ENCODE assay signal across 25 mouse cellular contexts in the genomic region with DNA sequence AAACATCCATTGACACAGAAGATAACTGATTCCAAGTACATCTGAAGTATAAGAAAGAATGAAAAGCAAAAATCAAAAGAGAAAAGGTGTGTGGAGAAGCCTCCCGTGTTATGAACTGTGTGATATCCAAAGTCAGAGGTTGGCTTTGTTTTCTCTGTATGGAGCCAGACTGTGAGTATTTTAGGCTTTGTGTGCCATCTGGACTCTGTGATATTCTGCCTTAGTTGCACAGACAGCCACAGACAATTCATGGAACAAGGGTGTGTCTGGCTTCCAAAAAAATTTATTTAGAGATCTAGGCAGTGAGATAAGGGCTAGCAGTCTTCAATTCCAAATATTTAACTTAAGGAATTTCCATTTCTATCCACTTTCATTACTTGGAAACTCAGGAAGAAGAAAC.
DNase-seq lines count a peak whose midpoint lies in the region; ATAC-seq lines count a peak whose summit lies in the region.
"Had no signal": no experiment of that assay in that cellular context is flagged by ENCODE, and none has a peak within 500 bp of the region (broad histone marks: within the 10 kb centered on the region; RNA-seq: fewer than 3 reads in every experiment).

No protein-coding gene starts in this region.

- no peak for DNase-seq in frontal cortex, postnatal 14 days (ENCODE audit: low spot score in 2 of 2)
- peak; percentile 34 for DNase-seq in cerebellum, adult 11 months
- DNase-seq in cerebellum, adult 8-10 months, result peak; percentile 52
- DNase-seq in cerebellum, postnatal 36 days, result peak; percentile 23 to 51
- DNase-seq: adrenal gland, postnatal 10 days; gastrocnemius, postnatal 14 days; kidney, adult 2 months; kidney, postnatal 10 days; liver; lung, adult 2 months; lung, postnatal 14 days had no signal

- H3K36me3 ChIP-seq in kidney, embryonic 16.5 days (ENCODE audit: insufficient read depth, low read length), result no peaks in the 10 kb centered on the region
- H3K36me3 ChIP-seq: embryonic facial prominence, embryonic 13.5 days; forebrain, embryonic 10.5 days; forebrain, embryonic 15.5 days; heart, embryonic 15.5 days; intestine, embryonic 15.5 days; neural tube, embryonic 13.5 days had no signal

- no peaks in the 10 kb centered on the region for H3K4me1 ChIP-seq in kidney, embryonic 16.5 days (ENCODE audit: insufficient read depth, low read length)
- H3K4me1 ChIP-seq: embryonic facial prominence, embryonic 13.5 days; forebrain, embryonic 10.5 days; forebrain, embryonic 15.5 days; heart, embryonic 15.5 days; intestine, embryonic 15.5 days; neural tube, embryonic 13.5 days had no signal

- no peak overlapping the region for H3K9ac ChIP-seq in kidney, embryonic 16.5 days (replicated peaks; ENCODE audit: low read length)
- H3K9ac ChIP-seq: embryonic facial prominence, embryonic 13.5 days; forebrain, embryonic 15.5 days; heart, embryonic 15.5 days; intestine, embryonic 15.5 days; liver, embryonic 14.5 days; neural tube, embryonic 13.5 days had no signal

- no peak overlapping the region for H3K4me3 ChIP-seq in kidney, embryonic 16.5 days (ENCODE audit: low read length)
- H3K4me3 ChIP-seq: embryonic facial prominence, embryonic 13.5 days; forebrain, embryonic 10.5 days; forebrain, embryonic 15.5 days; heart, embryonic 15.5 days; intestine, embryonic 15.5 days; myocyte; neural tube, embryonic 13.5 days had no signal

- WGBS in kidney, embryonic 16.5 days, result 92% methylated on average over 1 of the region's 1 CpGs

- no peaks in the 10 kb centered on the region for H3K27me3 ChIP-seq in kidney, embryonic 16.5 days (ENCODE audit: insufficient read depth, low read length)
- H3K27me3 ChIP-seq: embryonic facial prominence, embryonic 13.5 days; forebrain, embryonic 15.5 days; heart, embryonic 15.5 days; intestine, embryonic 15.5 days; neural tube, embryonic 13.5 days; Patski had no signal

- ATAC-seq in frontal cortex, adult (ENCODE audit: low TSS enrichment), result peak; percentile 87
- ATAC-seq in megakaryocyte progenitor cell, adult 5-6 weeks (replicated peaks; ENCODE audit: poor library complexity), result no peak
- ATAC-seq in kidney, embryonic 16.5 days (ENCODE audit: low FRiP score, low TSS enrichment), result no peak
- ATAC-seq: forebrain, embryonic 15.5 days; hindbrain, embryonic 16.5 days; intestine, embryonic 15.5 days; Patski had no signal

- no peaks in the 10 kb centered on the region for H3K9me3 ChIP-seq in kidney, embryonic 16.5 days (ENCODE audit: low read length)
- H3K9me3 ChIP-seq: embryonic facial prominence, embryonic 13.5 days; forebrain, embryonic 10.5 days; forebrain, embryonic 15.5 days; heart, embryonic 15.5 days; intestine, embryonic 15.5 days; neural tube, embryonic 13.5 days had no signal

- H3K27ac ChIP-seq in kidney, embryonic 16.5 days (ENCODE audit: low read length), result no peak overlapping the region
- H3K27ac ChIP-seq: embryonic facial prominence, embryonic 13.5 days; forebrain, embryonic 10.5 days; forebrain, embryonic 15.5 days; heart, embryonic 15.5 days; intestine, embryonic 15.5 days; liver, embryonic 14.5 days; neural tube, embryonic 13.5 days had no signal

- H3K4me2 ChIP-seq in kidney, embryonic 16.5 days (replicated peaks; ENCODE audit: low read depth, low read length), result no peak overlapping the region
- H3K4me2 ChIP-seq: embryonic facial prominence, embryonic 13.5 days; forebrain, embryonic 15.5 days; heart, embryonic 15.5 days; intestine, embryonic 15.5 days; midbrain, embryonic 11.5 days; neural tube, embryonic 13.5 days had no signal

Comparison
In these comparisons a context has a peak if more than half of its experiments do, and no peak if none do; other contexts are left out.
1. DNase-seq: peak in cerebellum, adult 11 months (single experiment), cerebellum, adult 8-10 months (single experiment) and cerebellum, postnatal 36 days (2 of 2); none in frontal cortex, postnatal 14 days (0 of 2).